Mouse (Mus musculus): ENCODE measurements around the gene Padi4. TPM values are rescaled to one million over a fixed set of nuclear protein-coding genes. Genes with fewer than 3 reads are reported as not detected.

Padi4 gene
- total RNA-seq, 2 experiments from 2014 or later: not detected

GRCm38 (mm10) chr4:140710781-140711180 lies 63.3 kb downstream of the Padi4 start:
- no peak for DNase-seq (ENCODE audit: low spot score in 2 of 2)
- intact Hi-C loops (cut with DNase I): no loop called here

- intact Hi-C loops (cut with DNase I): no loop called here
Observed at GRCm38 (mm10) chr4:140709617-140710016, 64.4 kb downstream of the Padi4 start.

DNA sequence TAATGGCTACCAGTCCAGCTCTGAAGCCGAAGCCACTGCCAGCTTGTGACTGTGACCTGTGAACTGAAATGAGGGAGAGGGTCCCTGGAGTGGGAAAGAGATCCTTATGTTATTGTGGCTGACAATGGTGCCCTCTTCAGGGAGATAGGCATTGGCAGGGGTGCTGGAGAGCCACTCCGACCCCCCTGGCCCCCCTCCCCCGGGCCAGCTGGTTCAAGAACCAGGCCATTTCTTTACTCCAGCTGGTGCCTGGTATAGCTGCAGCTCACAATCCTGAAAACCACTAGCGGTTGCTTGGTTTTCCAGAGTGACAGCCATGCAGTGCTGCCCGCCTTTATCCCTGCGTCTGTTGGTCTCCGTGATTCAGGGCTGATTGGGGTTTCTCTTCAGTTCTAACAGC lies 64.9 kb downstream of the Padi4 start:
- no peak for DNase-seq (ENCODE audit: low spot score in 2 of 2)
- intact Hi-C loops (cut with DNase I): no loop called here

More at GRCm38 (mm10) chr4:140709617-140710016, 64.4 kb downstream of the Padi4 start:
- no peak for DNase-seq (ENCODE audit: low spot score in 2 of 2)

DNA sequence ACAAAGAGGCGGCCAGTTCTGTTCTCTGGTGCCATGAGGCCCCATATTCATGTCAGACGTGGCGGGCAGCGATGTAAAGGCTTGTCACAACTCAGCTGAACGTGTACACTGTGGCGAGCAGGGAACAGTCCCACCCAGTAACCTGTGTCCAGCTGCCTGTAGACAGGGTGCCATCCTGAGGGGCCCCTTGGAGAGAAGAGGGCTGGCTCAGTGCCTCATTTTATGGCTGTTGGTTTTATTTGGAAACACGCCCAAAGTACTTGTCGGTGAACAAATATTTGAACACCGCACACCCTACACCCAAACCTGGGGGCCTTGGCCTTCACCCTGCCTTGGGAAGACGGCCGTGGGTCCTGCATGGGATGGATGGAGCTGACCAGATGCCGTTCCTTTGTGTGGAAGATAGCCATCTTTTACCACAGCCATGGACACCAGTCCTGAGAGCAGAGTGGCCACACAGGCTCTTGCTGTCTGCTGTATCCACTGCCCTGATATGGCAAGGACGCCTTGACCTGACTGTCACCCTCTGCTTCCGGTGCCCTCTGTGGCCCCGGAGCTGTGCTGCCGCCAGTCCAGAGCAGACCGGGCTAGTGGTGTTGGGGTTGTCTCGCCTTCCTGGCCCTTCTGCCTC lies 65.6 kb downstream of the Padi4 start:
- no peak for DNase-seq (ENCODE audit: low spot score in 2 of 2)
- intact Hi-C loops (cut with DNase I): no loop called here

GRCm38 (mm10) chr4:140707615-140708014 lies 66.4 kb downstream of the Padi4 start:
- no peak for DNase-seq (ENCODE audit: low spot score in 2 of 2)
- intact Hi-C loops (cut with DNase I): no loop called here

- DNase-seq (ENCODE audit: low spot score in 2 of 2): no peak
- intact Hi-C loops (cut with DNase I): no loop called here
Observed at GRCm38 (mm10) chr4:140704166-140704565, 69.9 kb downstream of the Padi4 start.

- intact Hi-C loops (cut with DNase I): no loop called here
Observed at GRCm38 (mm10) chr4:140703636-140704035, 70.4 kb downstream of the Padi4 start.

GRCm38 (mm10) chr4:140702611-140703327 lies 71.3 kb downstream of the Padi4 start:
- DNase-seq (ENCODE audit: low spot score in 2 of 2): peak; percentile 62 to 78
- intact Hi-C loops (cut with DNase I): no loop called here

More at GRCm38 (mm10) chr4:140703636-140704035, 70.4 kb downstream of the Padi4 start:
- no peak for DNase-seq (ENCODE audit: low spot score in 2 of 2)

DNA sequence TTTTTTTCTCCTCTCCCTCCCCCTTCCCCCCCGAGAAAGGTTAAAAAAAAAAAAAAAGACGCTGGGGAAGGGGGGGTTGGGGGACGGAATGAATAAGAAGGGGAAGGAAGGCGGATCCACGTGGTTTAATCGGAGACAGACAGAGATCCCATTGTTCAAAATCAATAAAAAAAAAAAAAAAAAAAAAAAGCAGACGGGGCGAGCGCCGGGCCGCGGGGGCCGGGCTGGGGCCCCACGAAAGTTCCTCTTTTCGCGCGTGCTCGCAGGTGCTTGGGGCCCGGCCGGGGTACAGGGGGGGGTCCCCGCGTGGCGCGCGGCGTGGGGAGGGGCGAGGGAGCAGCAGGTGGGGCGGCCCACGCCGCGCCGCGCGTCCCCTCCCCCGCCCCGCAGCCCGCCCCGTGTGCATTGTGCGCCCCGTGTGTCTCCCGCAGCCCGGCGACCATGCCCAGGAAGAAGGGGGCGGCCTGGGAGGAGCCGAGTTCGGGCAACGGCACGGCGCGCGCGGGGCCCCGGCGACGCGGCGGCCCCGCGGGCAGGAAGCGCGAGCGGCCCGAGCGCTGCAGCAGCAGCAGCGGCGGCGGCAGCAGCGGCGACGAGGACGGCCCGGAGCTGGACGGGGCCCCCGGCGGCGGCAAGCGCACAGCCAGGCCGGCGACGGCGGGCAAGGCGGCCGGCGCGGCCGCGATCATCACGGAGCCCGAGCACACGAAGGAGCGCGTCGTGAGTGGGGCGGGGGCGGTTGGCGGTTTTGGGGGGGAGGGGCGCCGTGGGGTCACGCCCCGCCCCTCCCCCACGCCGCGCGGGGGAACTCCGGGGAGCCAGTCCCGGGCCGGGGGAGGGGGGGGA lies 72.1 kb downstream of the Padi4 start:
- DNase-seq (ENCODE audit: low spot score in 2 of 2): no peak
- intact Hi-C loops (cut with DNase I): no loop called here

GRCm38 (mm10) chr4:140701049-140701715 lies 72.9 kb downstream of the Padi4 start:
- peak; percentile 79 for DNase-seq (ENCODE audit: low spot score in 2 of 2)
- intact Hi-C loops (cut with DNase I): no loop called here

GRCm38 (mm10) chr4:140700269-140701018 lies 73.6 kb downstream of the Padi4 start, which contains the start of gene Rcc2:
Gene Rcc2 (plus strand): TSS chr4:140700541.
- intact Hi-C loops (cut with DNase I): no loop called here
- DNase-seq (ENCODE audit: low spot score in 2 of 2): no peak

DNA sequence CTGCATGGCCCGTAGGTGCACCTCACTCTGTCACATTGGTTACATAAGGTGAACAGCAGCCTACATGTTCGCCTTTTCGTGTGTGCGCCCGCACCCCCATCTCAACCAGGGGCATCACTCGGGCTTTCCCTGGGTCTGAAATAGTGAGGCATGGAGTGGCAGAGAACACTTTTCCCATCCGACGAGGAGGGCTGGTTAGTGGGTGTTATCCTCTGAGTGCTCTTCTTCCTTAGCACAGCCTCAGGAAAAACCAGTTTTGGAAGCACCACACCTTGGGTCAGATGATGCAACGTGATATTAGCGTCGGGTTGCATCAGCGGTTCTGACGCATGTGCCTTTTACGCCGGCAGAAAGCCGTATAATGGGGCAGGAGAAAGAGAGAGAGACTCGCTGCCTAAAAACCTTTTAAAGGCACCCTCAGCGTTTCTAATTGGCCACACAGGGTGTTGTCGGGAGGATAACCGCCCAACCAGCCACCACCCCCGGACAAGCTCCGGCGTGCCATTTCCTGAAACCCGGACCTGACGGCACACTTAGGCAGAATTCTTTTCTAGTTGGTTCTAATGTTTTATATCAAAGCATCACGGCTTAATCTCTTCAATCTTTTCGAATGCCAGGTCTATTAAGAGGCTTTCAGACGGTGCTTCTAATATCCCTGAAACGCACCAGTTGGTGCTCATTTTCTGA lies 74.5 kb downstream of the Padi4 start:
- intact Hi-C loops (cut with DNase I): no loop called here

More for the DNA sequence above, 74.5 kb downstream of the Padi4 start:
- peak; percentile 69 to 81 for DNase-seq (ENCODE audit: low spot score in 2 of 2)

Small RNA genes within 50 kb of the gene (microRNA-seq; reads per million reads assigned to microRNA genes)
- gene Gm25951: 0 reads per million in 2 experiments

Other genes starting within 250 kb of the Padi4 start
- 10 to 100 TPM; 44.3 to 53.6 TPM for gene Arhgef10l, start 108.2 kb downstream of the Padi4 start, total RNA-seq (2021)
- gene Rcc2, start 73.7 kb downstream of the Padi4 start, total RNA-seq (2021): 10 to 100 TPM; 67.2 to 69.5 TPM
- gene Padi6, start 31.6 kb downstream of the Padi4 start, total RNA-seq (2021): under 1 TPM; 0.55 to 0.77 TPM
- gene Padi3, start 36.4 kb upstream of the Padi4 start, total RNA-seq (2021): under 1 TPM in 1 of 2 experiments, not detected in 1; 0.11 TPM
- not detected for gene Padi1, start 71.5 kb upstream of the Padi4 start, total RNA-seq (2021)
- 1 to 10 TPM; 5.7 to 8.1 TPM for gene Padi2, start 132.1 kb upstream of the Padi4 start, total RNA-seq (2021)
- gene Sdhb, start 187.0 kb upstream of the Padi4 start, total RNA-seq (2021): 100 to 1,000 TPM; 196 to 202 TPM
- 100 to 1,000 TPM; 218 TPM for gene Atp13a2, start 212.6 kb upstream of the Padi4 start, total RNA-seq (2021)
- gene Mfap2, start 236.2 kb upstream of the Padi4 start, total RNA-seq (2021): 10 to 100 TPM in 1 of 2 experiments, 1 to 10 TPM in 1; 9.5 to 10.5 TPM